Mouse (Mus musculus) midbrain, embryonic 11.5 days (tissue): ENCODE data around the gene Chst15. TPM values are rescaled to one million over a fixed set of nuclear protein-coding genes. Genes with fewer than 3 reads are reported as not detected.

ENCODE experiments used
- ATAC-seq: fragments of 200-750 bp; cut with Nextera tagmentation; 2 replicates; pipeline ENCODE4 v1.8.0; 2017; ENCODE audit warnings: moderate TSS enrichment, moderate library complexity; ENCODE audit not compliant: low FRiP score
- DNase-seq: peaks from one replicate; pipeline ENCODE4 v3.0.0; 2015; ENCODE audit warnings: low spot score; ENCODE audit errors: missing footprints
- H3K27ac ChIP-seq: fragments of 300-500 bp; sonication (generic); 2 replicates; pipeline ENCODE4 v1.5.1; 2014; ENCODE audit warnings: low read depth, low read length
- H3K27me3 ChIP-seq: fragments of 300-500 bp; sonication (generic); 2 replicates; pipeline ENCODE4 v1.6.1; 2014; ENCODE audit warnings: mild to moderate bottlenecking, low read length, moderate library complexity, mixed read lengths; ENCODE audit not compliant: control insufficient read depth, insufficient read depth
- H3K36me3 ChIP-seq: fragments of 300-500 bp; sonication (generic); 2 replicates; pipeline ENCODE4 v1.6.1; 2014; ENCODE audit warnings: mild to moderate bottlenecking, low read length, moderate library complexity, mixed read lengths; ENCODE audit not compliant: control insufficient read depth, insufficient read depth
- H3K4me1 ChIP-seq: fragments of 300-500 bp; sonication (generic); 2 replicates; pipeline ENCODE4 v1.6.1; 2014; ENCODE audit warnings: low read length; ENCODE audit not compliant: control insufficient read depth, insufficient read depth
- H3K4me2 ChIP-seq: fragments of 300-500 bp; sonication (generic); 2 replicates; pipeline ENCODE4 v1.6.1; 2014; ENCODE audit warnings: mild to moderate bottlenecking, moderate library complexity
- H3K4me3 ChIP-seq: fragments of 300-500 bp; sonication (generic); 2 replicates; pipeline ENCODE4 v1.5.1; 2014; ENCODE audit warnings: low read depth, low read length
- H3K9ac ChIP-seq: fragments of 300-500 bp; sonication (generic); 2 replicates; pipeline ENCODE4 v1.6.1; 2014; ENCODE audit warnings: low read length
- H3K9me3 ChIP-seq: fragments of 300-500 bp; sonication (generic); 2 replicates; pipeline ENCODE4 v1.6.1; 2016; ENCODE audit warnings: low read length; ENCODE audit not compliant: control insufficient read depth
- WGBS: fragments of 180-500 bp; shearing (Covaris S2); extraction: QIAGEN DNeasy Blood & Tissue Kit; methylation state at CpG from one replicate; pipeline ENCODE4 v1.1.7; 2014; 5-methylcytosine and 5-hydroxymethylcytosine counted together
- polyA plus RNA-seq: library from polyadenylated mRNA; unstranded; fragments of >200 nt; fragmentation: Nextera tagmentation; extraction: Ambion mirVana; gene quantifications from 2 replicates; pipeline ENCODE4 v1.2.1, GENCODE M21; 2014

Gene Chst15
- polyA plus RNA-seq, 1 experiment from 2014 or later = 18.0 TPM

DNA sequence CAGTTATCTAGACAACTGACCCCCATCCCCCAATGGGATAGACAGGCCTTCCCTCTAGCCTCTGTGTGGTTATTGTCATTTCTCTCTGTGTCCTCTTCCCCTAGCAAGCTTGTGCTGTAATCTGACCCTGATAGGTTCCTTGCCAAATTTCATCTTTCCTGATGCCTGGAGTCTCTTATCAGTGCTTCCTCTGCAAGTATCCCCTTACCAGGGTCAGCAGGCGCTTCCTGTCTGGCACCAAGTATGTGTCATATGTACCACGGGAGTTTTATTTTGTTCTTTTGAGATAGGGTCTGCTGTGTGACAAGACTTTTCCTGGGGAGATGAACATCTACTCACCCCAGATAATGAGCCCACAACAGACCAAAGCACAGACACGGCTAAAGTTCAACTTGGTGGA, 38.4 kb downstream of the Chst15 start:
- Histone ChIP-seq H3K9me3 (no peaks in the 10 kb centered on the region), H3K27ac (no peak overlapping the region), H3K4me3 (no peak overlapping the region), H3K4me2 (no peak overlapping the region), H3K4me1 (no peaks in the 10 kb centered on the region), H3K27me3 (no peaks in the 10 kb centered on the region), H3K9ac (no peak overlapping the region), H3K36me3 (no peaks in the 10 kb centered on the region)
- 83% methylated on average over 3 of the region's 3 CpGs for WGBS
- no peak for ATAC-seq
- no peak for DNase-seq

GRCm38 (mm10) chr7:132276287-132276686, 40.7 kb downstream of the Chst15 start:
- no peaks in the 10 kb centered on the region for H3K4me1 ChIP-seq
- no peak for DNase-seq
- 90% methylated on average over 5 of the region's 5 CpGs for WGBS
- H3K9ac ChIP-seq = no peak overlapping the region
- H3K4me2 ChIP-seq = no peak overlapping the region
- no peaks in the 10 kb centered on the region for H3K9me3 ChIP-seq
- H3K27me3 ChIP-seq = no peaks in the 10 kb centered on the region
- no peak overlapping the region for H3K27ac ChIP-seq
- H3K36me3 ChIP-seq = no peaks in the 10 kb centered on the region
- ATAC-seq = no peak
- no peak overlapping the region for H3K4me3 ChIP-seq

DNA sequence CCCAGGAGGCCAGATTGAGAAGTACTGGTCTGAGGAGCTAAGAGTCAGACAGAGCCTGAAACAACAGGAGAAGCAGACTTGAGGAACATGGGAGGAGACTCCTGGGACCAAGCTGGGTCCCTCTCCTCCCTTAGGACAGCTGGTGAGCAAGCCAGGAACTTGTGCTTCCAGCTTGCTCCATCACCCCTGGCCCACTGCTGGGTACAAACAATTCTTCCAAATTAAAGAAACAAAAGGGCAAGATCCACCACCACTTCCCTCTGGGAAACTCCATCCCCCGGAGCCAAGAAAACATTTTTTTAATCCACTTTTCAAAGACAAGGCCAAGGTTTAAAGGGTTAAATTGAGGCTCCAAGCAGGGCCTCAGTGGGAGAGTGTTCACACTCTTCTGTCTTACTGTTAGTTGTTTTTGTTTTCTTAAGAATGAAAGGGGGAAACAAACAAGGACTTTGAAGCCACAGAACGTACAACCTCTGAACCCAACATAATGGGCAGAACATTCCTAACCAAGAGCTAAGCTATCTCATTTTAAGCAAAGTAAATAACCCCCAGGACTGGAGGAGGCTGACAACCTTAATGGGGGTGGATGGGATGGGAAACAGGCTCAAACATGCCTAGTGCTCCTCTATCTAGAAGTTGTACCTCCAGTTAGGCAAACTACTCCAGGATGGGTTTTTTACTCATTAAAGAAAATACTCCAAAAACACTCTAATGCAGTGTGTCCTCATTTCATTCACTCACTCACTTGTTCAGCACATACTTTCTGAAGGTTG, 43.1 kb downstream of the Chst15 start:
- H3K4me2 ChIP-seq = no peak overlapping the region
- no peaks in the 10 kb centered on the region for H3K4me1 ChIP-seq
- no peaks in the 10 kb centered on the region for H3K9me3 ChIP-seq
- H3K27me3 ChIP-seq = no peaks in the 10 kb centered on the region
- ATAC-seq = no peak
- H3K27ac ChIP-seq = no peak overlapping the region
- no peak overlapping the region for H3K9ac ChIP-seq
- no peak overlapping the region for H3K4me3 ChIP-seq
- H3K36me3 ChIP-seq = no peaks in the 10 kb centered on the region
- DNase-seq = no peak
- whole genome bisulfite sequencing = 50% methylated on average over 2 of the region's 2 CpGs

DNA sequence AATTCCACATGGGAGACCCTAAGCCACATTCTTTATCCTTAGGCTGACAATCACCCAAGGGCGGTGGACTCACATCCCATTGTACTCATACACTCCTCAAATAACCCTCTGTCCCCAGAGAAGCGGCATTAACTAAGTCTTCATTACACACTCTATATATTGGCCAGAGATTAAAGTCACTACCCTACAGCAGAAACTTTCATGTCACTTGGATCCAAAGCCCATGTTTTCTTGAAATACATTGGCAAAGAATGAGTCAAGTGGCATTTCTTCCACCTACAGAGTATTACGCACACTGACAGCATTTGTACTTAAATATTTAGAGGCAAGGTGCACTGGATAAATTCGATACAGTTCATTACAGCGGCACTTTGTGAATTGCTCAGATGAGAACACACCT, 44.0 kb downstream of the Chst15 start:
- no peak for DNase-seq
- 96% methylated on average over 5 of the region's 5 CpGs for WGBS
- H3K27ac ChIP-seq = no peak overlapping the region
- no peaks in the 10 kb centered on the region for H3K36me3 ChIP-seq
- H3K4me1 ChIP-seq = no peaks in the 10 kb centered on the region
- no peaks in the 10 kb centered on the region for H3K9me3 ChIP-seq
- no peaks in the 10 kb centered on the region for H3K27me3 ChIP-seq
- ATAC-seq = no peak
- no peak overlapping the region for H3K4me3 ChIP-seq
- H3K4me2 ChIP-seq = no peak overlapping the region
- H3K9ac ChIP-seq = no peak overlapping the region

DNA sequence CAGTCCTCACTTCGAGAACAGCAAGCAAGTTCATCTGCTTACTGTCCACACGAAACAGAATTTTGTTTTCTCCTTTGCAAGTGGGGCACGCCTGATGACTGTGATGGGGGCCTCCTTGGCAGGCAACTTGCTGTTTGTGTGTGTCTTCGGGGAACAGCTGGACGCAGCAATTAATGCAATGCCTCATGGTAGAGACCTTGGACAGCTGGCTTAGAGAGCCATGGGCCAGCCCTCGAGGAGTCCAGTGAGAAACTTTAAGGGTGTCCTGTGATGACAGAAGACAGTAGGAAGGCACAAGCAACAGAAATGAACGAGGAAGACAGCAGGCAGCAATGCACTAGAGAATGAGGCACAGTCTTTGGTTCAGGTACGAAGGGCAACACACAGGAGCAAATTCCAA, 46.7 kb downstream of the Chst15 start:
- no peaks in the 10 kb centered on the region for H3K27me3 ChIP-seq
- DNase-seq = no peak
- WGBS = 88% methylated on average over 8 of the region's 8 CpGs
- no peak for ATAC-seq
- no peak overlapping the region for H3K9ac ChIP-seq
- no peak overlapping the region for H3K27ac ChIP-seq
- no peaks in the 10 kb centered on the region for H3K9me3 ChIP-seq
- no peak overlapping the region for H3K4me3 ChIP-seq
- H3K4me1 ChIP-seq = no peaks in the 10 kb centered on the region
- H3K36me3 ChIP-seq = peaks cover 5% of the 10 kb centered on the region; the same call in 1 of the 2 replicates
- no peak overlapping the region for H3K4me2 ChIP-seq

DNA sequence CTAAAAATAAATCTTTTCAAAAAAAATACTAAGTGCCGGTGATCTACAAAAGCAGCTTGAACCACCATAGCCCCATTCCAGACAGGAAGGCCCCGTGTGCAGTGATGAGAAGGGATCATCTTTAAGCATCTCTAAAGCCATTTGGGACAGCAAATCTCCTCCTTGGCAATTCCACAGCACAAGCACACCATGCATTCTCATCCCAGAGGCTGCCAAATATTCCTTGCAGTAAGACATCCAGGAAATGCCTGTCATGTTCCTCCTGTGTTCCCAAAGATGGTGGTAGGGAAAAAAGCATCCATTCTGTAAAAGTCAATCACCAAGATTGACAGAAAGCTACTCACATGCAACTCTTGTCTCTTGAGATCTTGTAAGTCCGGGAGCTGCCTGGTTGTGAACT, 47.4 kb downstream of the Chst15 start:
- H3K4me1 ChIP-seq = peaks cover 2% of the 10 kb centered on the region
- DNase-seq (no peak), ATAC-seq (no peak)
- WGBS = 88% methylated on average over 3 of the region's 3 CpGs
- H3K9ac ChIP-seq = no peak overlapping the region
- no peak overlapping the region for H3K4me2 ChIP-seq
- no peaks in the 10 kb centered on the region for H3K9me3 ChIP-seq
- H3K27me3 ChIP-seq = no peaks in the 10 kb centered on the region
- no peak overlapping the region for H3K27ac ChIP-seq
- H3K36me3 ChIP-seq = peaks cover 5% of the 10 kb centered on the region; the same call in 1 of the 2 replicates
- no peak overlapping the region for H3K4me3 ChIP-seq

GRCm38 (mm10) chr7:132267721-132268498, 49.1 kb downstream of the Chst15 start:
- Histone ChIP-seq H3K36me3 (peaks cover 5% of the 10 kb centered on the region; the same call in 1 of the 2 replicates), H3K27me3 (no peaks in the 10 kb centered on the region), H3K4me2 (no peak overlapping the region), H3K9me3 (no peaks in the 10 kb centered on the region), H3K4me1 (peaks cover 16% of the 10 kb centered on the region), H3K27ac (no peak overlapping the region), H3K9ac (no peak overlapping the region), H3K4me3 (no peak overlapping the region)
- DNase-seq = no peak
- WGBS = 92% methylated on average over 4 of the region's 4 CpGs
- no peak for ATAC-seq

DNA sequence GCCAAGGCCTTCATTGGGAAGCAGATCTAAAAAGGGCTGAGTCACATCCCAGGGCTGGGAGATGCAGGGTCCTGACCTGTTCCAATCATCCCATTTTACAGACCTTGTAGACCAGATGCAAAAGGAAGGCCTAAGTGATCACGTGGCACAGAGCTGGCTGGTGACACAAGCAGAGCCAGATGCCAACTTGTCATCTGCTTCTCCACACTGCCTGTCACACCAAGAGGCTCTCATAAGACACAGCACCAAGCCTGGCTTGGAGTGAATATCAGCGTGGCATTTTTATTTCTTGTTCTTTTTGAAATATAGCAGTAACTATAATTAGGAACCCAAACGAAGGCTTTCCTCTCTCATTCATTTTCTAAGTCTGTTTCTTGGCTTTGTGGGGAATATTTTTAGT, 52.3 kb downstream of the Chst15 start:
- no peaks in the 10 kb centered on the region for H3K27me3 ChIP-seq
- DNase-seq = no peak
- H3K27ac ChIP-seq = 0 out of 2 replicates have a peak overlapping the region, but pooled peaks have one; percentile 7
- H3K36me3 ChIP-seq = peaks cover 5% of the 10 kb centered on the region; the same call in 1 of the 2 replicates
- no peak overlapping the region for H3K9ac ChIP-seq
- peaks cover 42% of the 10 kb centered on the region for H3K4me1 ChIP-seq
- no peaks in the 10 kb centered on the region for H3K9me3 ChIP-seq
- H3K4me3 ChIP-seq = no peak overlapping the region
- no peak for ATAC-seq
- no peak overlapping the region for H3K4me2 ChIP-seq
- 78% methylated on average over 3 of the region's 3 CpGs for WGBS

DNA sequence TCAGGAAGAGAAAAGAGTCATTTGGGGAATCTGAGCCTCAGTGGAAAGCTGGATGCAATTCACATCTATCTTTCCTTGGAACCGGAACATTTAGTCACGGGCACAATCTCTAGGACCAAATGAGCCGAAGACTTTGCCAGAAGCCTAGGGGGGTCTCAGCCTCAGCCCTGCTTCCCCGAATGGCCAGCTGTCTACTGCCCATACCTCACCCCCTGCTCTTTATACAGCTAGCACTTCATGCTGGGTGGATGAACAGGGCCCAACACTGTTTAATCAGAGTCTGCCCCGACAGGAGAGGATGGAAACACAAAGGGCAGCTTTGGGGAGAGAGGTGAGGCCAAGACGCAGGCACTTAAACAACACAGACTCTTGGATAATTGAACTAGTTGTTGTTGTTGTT, 53.8 kb downstream of the Chst15 start:
- DNase-seq (peak; percentile 92), ATAC-seq (peak; percentile 83)
- WGBS = 24% methylated on average over 6 of the region's 6 CpGs
- no peaks in the 10 kb centered on the region for H3K9me3 ChIP-seq
- H3K9ac ChIP-seq = no peak overlapping the region; the same call in 1 of the 2 replicates
- H3K4me1 ChIP-seq = peaks cover 51% of the 10 kb centered on the region
- peaks cover 5% of the 10 kb centered on the region; the same call in 1 of the 2 replicates for H3K36me3 ChIP-seq
- H3K4me2 ChIP-seq = no peak overlapping the region
- H3K4me3 ChIP-seq = no peak overlapping the region
- peak overlapping the region; percentile 88 for H3K27ac ChIP-seq
- H3K27me3 ChIP-seq = no peaks in the 10 kb centered on the region
